Mouse (Mus musculus) thymus, adult 2 months (tissue): Measurements from ENCODE around the gene Adgrf3. TPM values are rescaled to one million over a fixed set of nuclear protein-coding genes. Genes with fewer than 3 reads are reported as not detected.

Experiments used
- DNase-seq: peaks from one replicate; pipeline ENCODE4 v3.0.0; 2021
- H3K27ac ChIP-seq: fragments of 200-500 bp; 2 replicates; pipeline ENCODE4 v1.5.1; 2012; ENCODE audit warnings: low read length, control low read depth; ENCODE audit not compliant: control insufficient read depth, insufficient read depth
- H3K27me3 ChIP-seq: fragments of 200-500 bp; 2 replicates; pipeline ENCODE4 v1.6.1; 2012; ENCODE audit warnings: mild to moderate bottlenecking, low read length, moderate library complexity, mixed read lengths; ENCODE audit not compliant: control insufficient read depth, insufficient read depth
- H3K36me3 ChIP-seq: fragments of 200-500 bp; 2 replicates; pipeline ENCODE4 v1.6.1; 2012; ENCODE audit warnings: mild to moderate bottlenecking, low read length, moderate library complexity; ENCODE audit not compliant: control insufficient read depth, insufficient read depth
- H3K4me1 ChIP-seq: fragments of 200-500 bp; replicated peaks from 2 replicates; pipeline ENCODE4 v1.6.1; 2012; ENCODE audit warnings: low read length; ENCODE audit not compliant: control insufficient read depth, insufficient read depth
- H3K4me3 ChIP-seq: fragments of 200-500 bp; 2 replicates; pipeline ENCODE4 v1.5.1; 2012; ENCODE audit warnings: mild to moderate bottlenecking, low read length, control low read depth, moderate library complexity; ENCODE audit not compliant: control insufficient read depth, insufficient read depth
- CTCF ChIP-seq: fragments of 200-500 bp; IDR thresholded peaks from 2 replicates; pipeline ENCODE4 v1.5.1; 2012; ENCODE audit warnings: mild to moderate bottlenecking, control low read depth, low read length, moderate library complexity, borderline replicate concordance; ENCODE audit not compliant: control insufficient read depth, poor library complexity, insufficient read depth; ENCODE audit errors: extremely low read depth
- POLR2A ChIP-seq: fragments of 200-500 bp; IDR thresholded peaks from 2 replicates; pipeline ENCODE4 v1.6.1; 2012; ENCODE audit warnings: mild to moderate bottlenecking, low read length, control low read depth, moderate library complexity; ENCODE audit not compliant: control insufficient read depth, poor library complexity, insufficient read depth; ENCODE audit errors: extremely low read depth
- WGBS: fragments of 180-500 bp; shearing (Covaris S2); methylation state at CpG from one replicate; pipeline ENCODE4 v1.1.7; 2018; 5-methylcytosine and 5-hydroxymethylcytosine counted together
- polyA plus RNA-seq: library from polyadenylated mRNA; depleted of rRNA; stranded (reverse); fragments of >200 nt; gene quantifications from 2 replicates; pipeline ENCODE4 v1.2.3, GENCODE M21; 2012

The Adgrf3 gene
- polyA plus RNA-seq, 1 experiment, result 0.30 TPM

- H3K4me1 ChIP-seq, result no peaks in the 10 kb centered on the region
- 97% methylated on average over 12 of the region's 12 CpGs for WGBS
- no peaks in the 10 kb centered on the region for H3K27me3 ChIP-seq
- no peak overlapping the region for H3K27ac ChIP-seq
- no peak for DNase-seq
- H3K4me3 ChIP-seq, result no peak overlapping the region
- TF ChIP-seq CTCF (no peak), POLR2A (no peak)
- H3K36me3 ChIP-seq, result peaks cover 40% of the 10 kb centered on the region
Measured at GRCm38 (mm10) chr5:30187687-30188485, 17.6 kb downstream of the Adgrf3 start.

- Histone ChIP-seq H3K4me3 (no peak overlapping the region), H3K27me3 (no peaks in the 10 kb centered on the region), H3K36me3 (peaks cover 84% of the 10 kb centered on the region), H3K4me1 (no peaks in the 10 kb centered on the region), H3K27ac (no peak overlapping the region)
- WGBS, result 94% methylated on average over 4 of the region's 4 CpGs
- TF ChIP-seq CTCF, result no peak
- no peak for TF ChIP-seq POLR2A
- no peak for DNase-seq
Measured at GRCm38 (mm10) chr5:30175811-30176210, 29.7 kb downstream of the Adgrf3 start.

GRCm38 (mm10) chr5:30172931-30173692 is 32.4 kb downstream of the Adgrf3 start:
- Histone ChIP-seq H3K27ac (no peak overlapping the region), H3K4me3 (no peak overlapping the region), H3K4me1 (no peaks in the 10 kb centered on the region), H3K27me3 (no peaks in the 10 kb centered on the region), H3K36me3 (peaks cover 80% of the 10 kb centered on the region)
- no peak for DNase-seq
- WGBS, result 91% methylated on average over 20 of the region's 20 CpGs
- TF ChIP-seq CTCF, result no peak
- TF ChIP-seq POLR2A, result no peak

GRCm38 (mm10) chr5:30172115-30172514 is 33.4 kb downstream of the Adgrf3 start:
- Histone ChIP-seq H3K4me3 (no peak overlapping the region), H3K27ac (no peak overlapping the region), H3K27me3 (no peaks in the 10 kb centered on the region), H3K4me1 (no peaks in the 10 kb centered on the region), H3K36me3 (peaks cover 76% of the 10 kb centered on the region)
- no peak for TF ChIP-seq CTCF
- no peak for TF ChIP-seq POLR2A
- DNase-seq, result no peak

GRCm38 (mm10) chr5:30170303-30170940 is 35.1 kb downstream of the Adgrf3 start:
- H3K27ac ChIP-seq, result no peak overlapping the region
- H3K4me1 ChIP-seq, result no peaks in the 10 kb centered on the region
- no peaks in the 10 kb centered on the region for H3K27me3 ChIP-seq
- TF ChIP-seq POLR2A (no peak), CTCF (no peak)
- WGBS, result 96% methylated on average over 5 of the region's 5 CpGs
- peaks cover 65% of the 10 kb centered on the region for H3K36me3 ChIP-seq
- DNase-seq, result no peak
- H3K4me3 ChIP-seq, result no peak overlapping the region

- TF ChIP-seq POLR2A (no peak), CTCF (no peak)
- 95% methylated on average over 5 of the region's 5 CpGs for WGBS
- DNase-seq, result no peak
- H3K4me3 ChIP-seq, result no peak overlapping the region
- no peak overlapping the region for H3K27ac ChIP-seq
- no peaks in the 10 kb centered on the region for H3K27me3 ChIP-seq
- H3K36me3 ChIP-seq, result peaks cover 35% of the 10 kb centered on the region
- no peaks in the 10 kb centered on the region for H3K4me1 ChIP-seq
Measured at GRCm38 (mm10) chr5:30165234-30165946, 40.1 kb downstream of the Adgrf3 start.
